Mouse (Mus musculus): Measurements from ENCODE around the gene Icam1. TPM values are rescaled to one million over a fixed set of nuclear protein-coding genes. Genes with fewer than 3 reads are reported as not detected.
A peak's percentile ranks its signal among the peaks of the same experiment; 100 is the strongest.
"Not testable (repeated sequence)": the region's sequence is repeated elsewhere in the genome, so short reads cannot be mapped to it uniquely, and the experiment has no call there.

The Icam1 gene
- polyA plus RNA-seq, 1 experiment from 2014 or later: 9.5 TPM

DNA sequence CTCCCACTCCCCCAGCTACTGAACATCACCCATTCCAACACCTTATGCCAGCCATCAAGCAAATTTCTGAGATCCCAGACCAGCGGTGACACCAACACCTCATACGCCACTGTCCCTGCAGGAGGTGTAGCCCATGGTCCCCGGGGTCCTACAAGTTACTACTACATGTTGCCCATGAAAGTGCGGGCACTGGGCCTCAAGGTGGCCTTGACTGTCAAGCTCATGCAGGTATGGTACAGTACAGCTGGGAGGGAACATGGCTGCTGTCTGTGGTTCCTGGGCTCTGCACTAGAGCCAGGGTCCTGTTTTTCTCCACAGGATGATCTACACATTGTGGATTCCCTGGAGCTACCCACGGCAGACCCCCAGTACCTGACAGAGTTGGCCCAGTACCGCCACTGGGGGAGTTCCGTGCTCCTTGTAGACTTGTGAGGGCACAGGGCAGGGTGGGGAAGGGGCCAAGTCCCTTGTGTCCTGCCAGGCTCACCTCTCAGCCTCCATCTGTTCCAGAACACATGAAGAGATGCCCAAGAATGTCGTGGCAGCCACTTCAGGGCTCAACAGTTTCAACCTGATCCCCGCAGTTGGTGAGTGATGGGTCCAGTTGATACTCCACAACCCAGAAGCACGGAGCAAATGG is 8.4 kb upstream of the Icam1 start:
- H3K9ac ChIP-seq (ENCODE audit: low read length): no peak overlapping the region
- H3K4me1 ChIP-seq (replicated peaks; ENCODE audit: control insufficient read depth, insufficient read depth): no peaks in the 10 kb centered on the region
- no peaks in the 10 kb centered on the region for H3K27me3 ChIP-seq (ENCODE audit: control insufficient read depth, insufficient read depth, low read length)
- ATAC-seq (ENCODE audit: low FRiP score, low TSS enrichment) (no peak), DNase-seq (ENCODE audit: low spot score) (no peak)
- H3K9me3 ChIP-seq (ENCODE audit: control insufficient read depth, low read length): no peaks in the 10 kb centered on the region
- no peak overlapping the region for H3K27ac ChIP-seq (replicated peaks)
- peaks cover 13% of the 10 kb centered on the region for H3K36me3 ChIP-seq (ENCODE audit: control insufficient read depth, insufficient read depth, low read length)
- no peak overlapping the region for H3K4me2 ChIP-seq (replicated peaks; ENCODE audit: low read depth)
- no peak overlapping the region for H3K4me3 ChIP-seq (ENCODE audit: low read depth, low read length)
- no peak for TF ChIP-seq EP300 (optimal IDR thresholded peaks at IDR 0.05)
- no peak for TF ChIP-seq CTCF (IDR thresholded peaks at IDR 0.05; ENCODE audit: low read depth)
- whole genome bisulfite sequencing: 96% methylated on average over 10 of the region's 10 CpGs

DNA sequence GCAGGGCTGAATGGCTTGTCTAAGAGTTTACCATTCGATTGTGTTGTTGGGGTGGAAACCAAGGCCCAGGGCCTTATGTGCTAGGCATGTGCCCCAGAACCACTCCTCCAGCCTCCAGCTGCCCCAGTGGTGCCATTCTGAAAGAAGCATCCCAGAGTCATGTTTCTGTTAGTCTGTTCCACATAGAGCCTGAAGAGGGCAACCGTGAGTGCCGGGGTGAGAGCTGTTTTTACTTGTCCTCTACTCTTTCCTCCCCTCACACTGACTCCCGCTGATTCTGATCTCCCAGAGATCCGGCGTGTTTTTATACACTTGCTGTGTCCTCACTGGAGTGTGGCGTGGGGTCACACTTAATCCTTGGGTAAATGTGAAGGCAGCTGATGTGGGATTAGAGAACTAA is 7.8 kb upstream of the Icam1 start:
- DNase-seq (ENCODE audit: low spot score): no peak
- H3K4me3 ChIP-seq (ENCODE audit: low read depth, low read length): no peak overlapping the region
- peaks cover 13% of the 10 kb centered on the region for H3K36me3 ChIP-seq (ENCODE audit: control insufficient read depth, insufficient read depth, low read length)
- H3K9ac ChIP-seq (ENCODE audit: low read length): no peak overlapping the region
- no peak overlapping the region for H3K27ac ChIP-seq (replicated peaks)
- H3K9me3 ChIP-seq (ENCODE audit: control insufficient read depth, low read length): no peaks in the 10 kb centered on the region
- no peak overlapping the region for H3K4me2 ChIP-seq (replicated peaks; ENCODE audit: low read depth)
- no peak for ATAC-seq (ENCODE audit: low FRiP score, low TSS enrichment)
- 72% methylated on average over 7 of the region's 7 CpGs for WGBS
- no peaks in the 10 kb centered on the region for H3K27me3 ChIP-seq (ENCODE audit: control insufficient read depth, insufficient read depth, low read length)
- TF ChIP-seq EP300 (optimal IDR thresholded peaks at IDR 0.05): no peak
- TF ChIP-seq CTCF (IDR thresholded peaks at IDR 0.05; ENCODE audit: low read depth): peak; percentile 51
- no peaks in the 10 kb centered on the region for H3K4me1 ChIP-seq (replicated peaks; ENCODE audit: control insufficient read depth, insufficient read depth)

DNA sequence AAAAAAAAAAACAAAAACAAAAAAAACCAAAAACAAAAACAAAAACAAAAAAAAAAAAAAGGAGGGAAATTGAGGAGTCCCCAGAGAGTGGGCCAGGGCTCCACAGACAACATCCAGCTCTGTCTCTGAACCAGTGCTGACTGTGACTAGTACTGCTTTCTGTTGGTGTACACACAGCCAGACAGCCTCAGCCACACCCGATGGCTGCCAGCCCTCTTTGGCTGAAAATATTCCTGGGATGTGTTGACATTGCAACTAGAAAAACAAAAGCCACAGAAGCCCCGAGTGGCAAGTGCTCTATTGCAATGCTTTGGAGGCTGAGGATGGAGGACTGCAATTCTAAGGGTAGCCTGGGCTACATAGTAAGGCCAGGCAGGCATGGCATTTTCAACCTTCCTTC is 5.4 kb upstream of the Icam1 start:
- Histone ChIP-seq H3K27ac (replicated peaks) (no peak overlapping the region), H3K36me3 (ENCODE audit: control insufficient read depth, insufficient read depth, low read length) (peaks cover 13% of the 10 kb centered on the region), H3K9ac (ENCODE audit: low read length) (no peak overlapping the region), H3K4me2 (replicated peaks; ENCODE audit: low read depth) (no peak overlapping the region), H3K27me3 (ENCODE audit: control insufficient read depth, insufficient read depth, low read length) (no peaks in the 10 kb centered on the region), H3K4me3 (ENCODE audit: low read depth, low read length) (no peak overlapping the region), H3K9me3 (ENCODE audit: control insufficient read depth, low read length) (no peaks in the 10 kb centered on the region), H3K4me1 (replicated peaks; ENCODE audit: control insufficient read depth, insufficient read depth) (no peaks in the 10 kb centered on the region)
- 31% methylated on average over 2 of the region's 2 CpGs for WGBS
- TF ChIP-seq CTCF (IDR thresholded peaks at IDR 0.05; ENCODE audit: low read depth) (no peak), EP300 (optimal IDR thresholded peaks at IDR 0.05) (no peak)
- no peak for DNase-seq (ENCODE audit: low spot score)
- ATAC-seq (ENCODE audit: low FRiP score, low TSS enrichment): no peak

DNA sequence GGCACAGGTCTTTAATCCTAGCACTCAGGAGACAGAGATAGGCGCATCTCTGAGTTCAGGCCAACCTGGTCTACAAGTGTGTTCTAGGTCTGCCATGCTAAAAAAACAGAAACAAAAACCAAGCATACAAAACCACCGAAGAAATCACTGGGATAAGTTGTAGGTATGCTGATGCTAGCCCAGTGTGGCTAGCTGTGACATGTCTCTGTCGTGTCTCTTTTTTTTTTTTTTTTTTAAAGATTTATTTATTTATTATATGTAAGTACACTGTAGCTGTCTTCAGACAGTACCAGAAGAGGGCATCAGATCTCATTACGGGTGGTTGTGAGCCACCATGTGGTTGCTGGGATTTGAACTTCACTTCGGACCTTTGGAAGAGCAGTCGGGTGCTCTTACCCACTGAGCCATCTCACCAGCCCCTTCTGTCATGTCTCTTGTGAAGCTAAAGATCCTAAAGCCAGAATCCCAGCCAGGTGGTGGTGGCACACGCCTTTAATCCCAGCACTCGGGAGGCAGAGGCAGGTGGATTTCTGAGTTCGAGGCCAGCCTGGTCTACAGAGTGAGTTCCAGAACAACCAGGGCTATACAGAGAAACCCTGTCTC is 4.7 kb upstream of the Icam1 start:
- ATAC-seq (ENCODE audit: low FRiP score, low TSS enrichment); DNase-seq (ENCODE audit: low spot score); H3K27me3 ChIP-seq (ENCODE audit: control insufficient read depth, insufficient read depth, low read length); H3K4me1 ChIP-seq (replicated peaks; ENCODE audit: control insufficient read depth, insufficient read depth); H3K4me2 ChIP-seq (replicated peaks; ENCODE audit: low read depth); H3K4me3 ChIP-seq (ENCODE audit: low read depth, low read length); H3K9me3 ChIP-seq (ENCODE audit: control insufficient read depth, low read length); H3K9ac ChIP-seq (ENCODE audit: low read length); H3K27ac ChIP-seq (replicated peaks): not testable (repeated sequence)
- H3K36me3 ChIP-seq (ENCODE audit: control insufficient read depth, insufficient read depth, low read length): peaks cover 13% of the 10 kb centered on the region
- TF ChIP-seq CTCF (IDR thresholded peaks at IDR 0.05; ENCODE audit: low read depth): 0 out of 2 replicates have a peak, but pooled peaks have one; percentile 19
- 67% methylated on average over 9 of the region's 9 CpGs for WGBS

DNA sequence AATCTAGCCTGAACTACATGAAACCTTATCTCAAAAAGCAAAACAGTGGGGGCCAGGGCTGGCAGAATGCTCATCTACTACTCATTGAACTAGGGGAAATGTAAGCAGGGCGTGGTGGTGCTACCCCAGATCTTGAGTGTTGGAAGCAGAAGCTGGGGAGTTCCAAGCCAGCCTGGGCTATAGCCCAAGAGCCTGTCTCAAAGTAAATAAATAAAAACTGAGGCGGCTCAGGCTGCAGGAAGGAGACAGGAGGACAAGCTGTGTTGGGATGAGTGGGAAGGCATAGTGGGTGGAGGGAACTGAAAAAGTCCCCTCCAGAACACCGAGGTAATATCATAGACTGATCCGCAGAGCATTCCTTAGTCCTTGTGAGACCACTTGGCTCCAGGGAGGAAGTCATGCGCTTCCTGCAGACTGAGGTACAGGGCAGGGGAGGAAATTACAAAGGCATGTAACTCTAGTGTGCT is 3.9 kb upstream of the Icam1 start:
- H3K36me3 ChIP-seq (ENCODE audit: control insufficient read depth, insufficient read depth, low read length): peaks cover 10% of the 10 kb centered on the region
- H3K9ac ChIP-seq (ENCODE audit: low read length): no peak overlapping the region
- no peak for TF ChIP-seq EP300 (optimal IDR thresholded peaks at IDR 0.05)
- no peaks in the 10 kb centered on the region for H3K9me3 ChIP-seq (ENCODE audit: control insufficient read depth, low read length)
- WGBS: 34% methylated on average over 5 of the region's 5 CpGs
- DNase-seq (ENCODE audit: low spot score) (no peak), ATAC-seq (ENCODE audit: low FRiP score, low TSS enrichment) (no peak)
- H3K4me2 ChIP-seq (replicated peaks; ENCODE audit: low read depth): no peak overlapping the region
- H3K4me1 ChIP-seq (replicated peaks; ENCODE audit: control insufficient read depth, insufficient read depth): no peaks in the 10 kb centered on the region
- H3K27ac ChIP-seq (replicated peaks): peak overlapping the region; percentile 56
- no peak overlapping the region for H3K4me3 ChIP-seq (ENCODE audit: low read depth, low read length)
- no peaks in the 10 kb centered on the region for H3K27me3 ChIP-seq (ENCODE audit: control insufficient read depth, insufficient read depth, low read length)

DNA sequence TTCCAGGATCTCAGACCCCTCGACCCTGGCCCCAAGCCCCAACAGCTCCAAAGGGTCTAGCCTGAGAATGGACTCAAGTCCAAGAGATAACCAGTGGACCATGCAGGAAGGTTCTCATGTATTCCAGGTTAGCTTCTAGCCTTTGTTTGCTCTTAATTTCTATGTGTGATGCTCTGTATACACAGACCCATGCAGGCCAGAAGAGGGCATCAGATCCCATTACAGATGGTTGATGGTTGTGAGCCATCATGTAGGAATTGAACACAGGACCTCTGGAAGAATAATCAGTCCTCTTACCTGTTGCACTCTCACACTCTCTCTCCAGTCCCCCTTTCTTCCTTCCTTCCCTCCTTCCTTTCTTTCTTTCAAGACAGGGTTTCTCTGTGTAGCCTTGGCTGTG is 3.4 kb upstream of the Icam1 start:
- TF ChIP-seq EP300 (optimal IDR thresholded peaks at IDR 0.05): no peak
- peak; percentile 47 for TF ChIP-seq CTCF (IDR thresholded peaks at IDR 0.05; ENCODE audit: low read depth)
- WGBS: 40% methylated on average over 1 of the region's 1 CpGs

More for the DNA sequence above, 3.4 kb upstream of the Icam1 start:
- Histone ChIP-seq H3K27me3 (ENCODE audit: control insufficient read depth, insufficient read depth, low read length) (no peaks in the 10 kb centered on the region), H3K9ac (ENCODE audit: low read length) (no peak overlapping the region), H3K4me2 (replicated peaks; ENCODE audit: low read depth) (no peak overlapping the region), H3K27ac (replicated peaks) (peak overlapping the region; percentile 56; the same call in 1 of the 2 replicates), H3K36me3 (ENCODE audit: control insufficient read depth, insufficient read depth, low read length) (peaks cover 5% of the 10 kb centered on the region), H3K4me1 (replicated peaks; ENCODE audit: control insufficient read depth, insufficient read depth) (no peaks in the 10 kb centered on the region), H3K9me3 (ENCODE audit: control insufficient read depth, low read length) (no peaks in the 10 kb centered on the region), H3K4me3 (ENCODE audit: low read depth, low read length) (no peak overlapping the region)
- ATAC-seq (ENCODE audit: low FRiP score, low TSS enrichment): no peak
- DNase-seq (ENCODE audit: low spot score): no peak

Measured in stomach, postnatal 0 days (tissue).